Mouse (Mus musculus): ENCODE measurements around the gene Hspbp1.

DNA sequence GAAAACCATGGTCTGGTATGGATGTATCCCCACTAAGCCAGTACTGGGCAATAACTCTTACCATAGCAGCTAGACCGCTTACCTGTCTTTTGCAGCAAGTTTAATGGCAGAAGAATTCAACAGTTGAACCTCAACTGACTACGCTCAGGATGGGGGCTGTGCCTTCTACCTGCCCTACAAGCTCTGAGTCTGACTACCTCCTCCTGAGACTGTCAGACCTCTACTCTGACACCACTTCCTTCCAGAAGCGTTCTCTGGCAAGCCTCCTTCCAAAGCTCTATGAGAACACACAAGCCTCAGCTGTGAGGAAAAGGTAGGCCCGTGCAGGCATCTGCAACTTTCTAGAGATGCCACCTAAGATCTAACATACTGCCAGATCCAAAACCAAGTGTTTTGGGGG, 29.5 kb downstream of the Hspbp1 start:
- TF ChIP-seq POLR2A (IDR thresholded peaks at IDR 0.05; ENCODE audit: borderline replicate concordance, control insufficient read depth, low read depth, low read length) (no peak), CTCF (IDR thresholded peaks at IDR 0.05; ENCODE audit: control insufficient read depth, insufficient read depth, low read length) (no peak)

Measured in bone marrow, adult 2 months (tissue).